Mouse (Mus musculus): ENCODE measurements around the gene Rbfox3. TPM values are rescaled to one million over a fixed set of nuclear protein-coding genes. Genes with fewer than 3 reads are reported as not detected.
A peak's percentile ranks its signal among the peaks of the same experiment; 100 is the strongest.

The Rbfox3 gene
- polyA plus RNA-seq, 1 experiment from 2014 or later, result 0.76 TPM

DNA sequence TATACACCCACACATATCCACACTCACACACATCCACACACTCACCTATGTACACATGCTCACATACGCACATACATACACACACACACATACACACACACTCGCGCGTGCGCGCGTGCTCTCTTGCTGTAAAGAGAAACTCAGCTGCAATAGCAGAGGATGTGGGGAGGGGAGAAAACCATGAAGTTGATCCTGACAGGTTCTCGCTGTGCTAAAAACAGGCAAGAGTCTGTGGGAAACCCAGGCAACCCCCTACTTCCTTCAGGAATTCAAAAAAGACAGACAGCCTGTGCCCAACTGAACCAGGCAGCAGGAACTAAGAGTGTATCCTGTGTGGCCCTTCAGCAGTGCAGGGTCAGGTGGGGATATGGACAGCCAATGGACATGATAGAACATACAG, 92.9 kb downstream of the Rbfox3 start:
- Histone ChIP-seq H3K4me2 (replicated peaks; ENCODE audit: low read depth) (no peak overlapping the region), H3K4me1 (replicated peaks; ENCODE audit: control insufficient read depth, insufficient read depth) (no peaks in the 10 kb centered on the region), H3K27ac (replicated peaks) (no peak overlapping the region), H3K27me3 (ENCODE audit: control insufficient read depth, insufficient read depth, low read length) (no peaks in the 10 kb centered on the region), H3K9ac (ENCODE audit: low read length) (no peak overlapping the region), H3K36me3 (ENCODE audit: control insufficient read depth, insufficient read depth, low read length) (no peaks in the 10 kb centered on the region), H3K4me3 (ENCODE audit: low read depth, low read length) (no peak overlapping the region), H3K9me3 (ENCODE audit: control insufficient read depth, low read length) (no peaks in the 10 kb centered on the region)
- ATAC-seq (ENCODE audit: low FRiP score, low TSS enrichment) (no peak), DNase-seq (ENCODE audit: low spot score) (no peak)
- TF ChIP-seq EP300 (optimal IDR thresholded peaks at IDR 0.05), result no peak
- 97% methylated on average over 8 of the region's 8 CpGs for WGBS

DNA sequence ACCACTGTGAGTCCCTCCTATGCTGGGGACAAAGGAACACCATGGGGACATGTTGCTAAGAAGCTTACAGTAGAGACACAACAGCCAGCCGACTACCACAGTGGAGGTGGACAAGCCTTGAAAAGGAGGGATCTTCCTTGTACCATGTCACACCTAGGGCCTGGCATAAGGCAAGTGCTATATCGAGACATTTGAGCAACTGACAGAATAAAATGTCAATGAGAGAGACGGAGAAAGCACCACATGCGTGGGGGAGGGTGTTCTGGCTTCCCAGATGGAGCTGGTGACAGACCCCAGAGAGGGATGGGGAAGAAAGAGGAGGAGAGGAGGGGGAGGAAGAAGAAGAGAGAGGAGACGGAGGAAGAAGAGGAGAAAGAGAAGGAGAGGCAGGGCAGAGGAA, 96.3 kb downstream of the Rbfox3 start:
- H3K27me3 ChIP-seq (ENCODE audit: control insufficient read depth, insufficient read depth, low read length), result no peaks in the 10 kb centered on the region
- H3K4me1 ChIP-seq (replicated peaks; ENCODE audit: control insufficient read depth, insufficient read depth), result no peaks in the 10 kb centered on the region
- DNase-seq (ENCODE audit: low spot score), result no peak
- H3K9ac ChIP-seq (ENCODE audit: low read length), result no peak overlapping the region
- no peaks in the 10 kb centered on the region for H3K9me3 ChIP-seq (ENCODE audit: control insufficient read depth, low read length)
- H3K36me3 ChIP-seq (ENCODE audit: control insufficient read depth, insufficient read depth, low read length), result no peaks in the 10 kb centered on the region
- TF ChIP-seq CTCF (IDR thresholded peaks at IDR 0.05; ENCODE audit: low read depth) (no peak), EP300 (optimal IDR thresholded peaks at IDR 0.05) (no peak)
- ATAC-seq (ENCODE audit: low FRiP score, low TSS enrichment), result no peak
- WGBS, result 67% methylated on average over 5 of the region's 5 CpGs
- H3K27ac ChIP-seq (replicated peaks), result no peak overlapping the region
- no peak overlapping the region for H3K4me3 ChIP-seq (ENCODE audit: low read depth, low read length)
- no peak overlapping the region for H3K4me2 ChIP-seq (replicated peaks; ENCODE audit: low read depth)

DNA sequence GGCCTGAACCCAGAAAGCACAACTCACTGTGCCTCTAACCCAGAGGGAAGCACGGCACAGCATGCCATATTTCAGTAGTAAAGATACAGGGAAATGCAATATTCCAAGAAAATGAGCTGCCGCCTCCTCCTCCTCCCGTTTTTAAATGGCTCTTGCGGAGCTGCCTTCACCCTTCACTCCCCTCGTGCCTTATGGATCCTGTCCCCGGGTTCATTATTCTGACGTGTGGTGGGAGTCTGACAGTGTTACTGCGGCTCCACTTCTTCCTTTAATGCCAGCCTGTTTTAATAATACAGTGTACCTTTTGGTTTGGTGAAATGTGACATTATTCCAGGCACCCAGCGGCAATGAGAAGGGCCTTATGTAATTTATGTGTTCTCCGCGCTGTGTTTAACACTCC, 97.5 kb downstream of the Rbfox3 start:
- WGBS, result 56% methylated on average over 11 of the region's 11 CpGs
- H3K4me2 ChIP-seq (replicated peaks; ENCODE audit: low read depth), result no peak overlapping the region

DNA sequence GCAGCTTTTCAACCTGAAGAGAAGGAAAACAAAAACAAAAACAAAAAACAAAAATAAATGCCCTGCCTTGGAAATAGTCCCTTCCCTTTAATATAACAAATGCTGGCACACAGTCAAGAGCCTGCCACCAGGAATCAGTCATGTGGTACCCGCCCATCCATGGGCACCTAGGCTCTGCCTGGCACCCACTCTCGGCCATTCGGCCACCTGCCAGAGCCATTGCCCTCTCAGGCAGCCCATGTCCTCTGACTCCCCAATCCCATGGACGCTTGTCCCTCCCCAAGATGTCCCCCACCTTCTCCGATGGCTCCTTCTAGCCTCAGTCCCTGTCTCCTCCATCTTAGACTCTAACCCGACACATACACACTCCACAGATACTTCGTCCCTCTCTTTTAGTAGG, 100.0 kb downstream of the Rbfox3 start:
- H3K4me3 ChIP-seq (ENCODE audit: low read depth, low read length), result no peak overlapping the region
- 92% methylated on average over 7 of the region's 7 CpGs for WGBS
- ATAC-seq (ENCODE audit: low FRiP score, low TSS enrichment), result no peak

More for the DNA sequence above, 97.5 kb downstream of the Rbfox3 start:
- Histone ChIP-seq H3K27ac (replicated peaks) (no peak overlapping the region), H3K4me3 (ENCODE audit: low read depth, low read length) (no peak overlapping the region), H3K4me1 (replicated peaks; ENCODE audit: control insufficient read depth, insufficient read depth) (no peaks in the 10 kb centered on the region), H3K36me3 (ENCODE audit: control insufficient read depth, insufficient read depth, low read length) (no peaks in the 10 kb centered on the region), H3K27me3 (ENCODE audit: control insufficient read depth, insufficient read depth, low read length) (no peaks in the 10 kb centered on the region), H3K9me3 (ENCODE audit: control insufficient read depth, low read length) (no peaks in the 10 kb centered on the region), H3K9ac (ENCODE audit: low read length) (no peak overlapping the region)
- TF ChIP-seq EP300 (optimal IDR thresholded peaks at IDR 0.05) (no peak), CTCF (IDR thresholded peaks at IDR 0.05; ENCODE audit: low read depth) (no peak)
- DNase-seq (ENCODE audit: low spot score) (no peak), ATAC-seq (ENCODE audit: low FRiP score, low TSS enrichment) (no peak)

DNA sequence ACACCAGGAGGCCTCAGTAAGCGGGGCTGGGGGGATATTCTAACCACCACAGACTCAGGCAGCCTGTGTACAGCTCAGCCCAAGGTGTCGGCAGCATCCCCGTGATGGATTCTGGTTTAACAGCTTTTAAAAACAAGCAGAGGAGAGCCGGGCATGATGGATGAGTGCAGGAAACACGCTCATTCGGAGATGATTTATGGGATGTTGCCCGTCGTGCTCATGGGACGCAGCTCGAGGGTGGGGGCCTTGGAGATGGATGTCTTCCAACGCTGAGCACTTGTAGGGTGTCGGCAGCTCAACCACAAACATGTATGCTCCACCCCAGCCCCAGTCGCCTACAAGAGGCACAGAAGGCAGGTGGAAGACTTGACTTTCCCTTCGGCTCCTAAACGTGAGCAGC, 103.9 kb downstream of the Rbfox3 start:
- ATAC-seq (ENCODE audit: low FRiP score, low TSS enrichment) (0 out of 2 replicates have a peak, but pooled peaks have one; percentile 38), DNase-seq (ENCODE audit: low spot score) (no peak)
- no peaks in the 10 kb centered on the region for H3K27me3 ChIP-seq (ENCODE audit: control insufficient read depth, insufficient read depth, low read length)
- no peaks in the 10 kb centered on the region for H3K9me3 ChIP-seq (ENCODE audit: control insufficient read depth, low read length)
- H3K9ac ChIP-seq (ENCODE audit: low read length), result no peak overlapping the region
- no peaks in the 10 kb centered on the region for H3K36me3 ChIP-seq (ENCODE audit: control insufficient read depth, insufficient read depth, low read length)
- no peak overlapping the region for H3K4me2 ChIP-seq (replicated peaks; ENCODE audit: low read depth)
- WGBS, result 13% methylated on average over 15 of the region's 15 CpGs
- H3K4me1 ChIP-seq (replicated peaks; ENCODE audit: control insufficient read depth, insufficient read depth), result no peaks in the 10 kb centered on the region
- H3K4me3 ChIP-seq (ENCODE audit: low read depth, low read length), result no peak overlapping the region
- no peak for TF ChIP-seq CTCF (IDR thresholded peaks at IDR 0.05; ENCODE audit: low read depth)
- TF ChIP-seq EP300 (optimal IDR thresholded peaks at IDR 0.05), result no peak
- no peak overlapping the region for H3K27ac ChIP-seq (replicated peaks)

More for the DNA sequence above, 100.0 kb downstream of the Rbfox3 start:
- Histone ChIP-seq H3K27me3 (ENCODE audit: control insufficient read depth, insufficient read depth, low read length) (no peaks in the 10 kb centered on the region), H3K9ac (ENCODE audit: low read length) (no peak overlapping the region), H3K36me3 (ENCODE audit: control insufficient read depth, insufficient read depth, low read length) (no peaks in the 10 kb centered on the region), H3K4me1 (replicated peaks; ENCODE audit: control insufficient read depth, insufficient read depth) (no peaks in the 10 kb centered on the region), H3K9me3 (ENCODE audit: control insufficient read depth, low read length) (no peaks in the 10 kb centered on the region), H3K4me2 (replicated peaks; ENCODE audit: low read depth) (no peak overlapping the region), H3K27ac (replicated peaks) (no peak overlapping the region)
- no peak for DNase-seq (ENCODE audit: low spot score)
- TF ChIP-seq EP300 (optimal IDR thresholded peaks at IDR 0.05), result no peak
- TF ChIP-seq CTCF (IDR thresholded peaks at IDR 0.05; ENCODE audit: low read depth), result no peak

DNA sequence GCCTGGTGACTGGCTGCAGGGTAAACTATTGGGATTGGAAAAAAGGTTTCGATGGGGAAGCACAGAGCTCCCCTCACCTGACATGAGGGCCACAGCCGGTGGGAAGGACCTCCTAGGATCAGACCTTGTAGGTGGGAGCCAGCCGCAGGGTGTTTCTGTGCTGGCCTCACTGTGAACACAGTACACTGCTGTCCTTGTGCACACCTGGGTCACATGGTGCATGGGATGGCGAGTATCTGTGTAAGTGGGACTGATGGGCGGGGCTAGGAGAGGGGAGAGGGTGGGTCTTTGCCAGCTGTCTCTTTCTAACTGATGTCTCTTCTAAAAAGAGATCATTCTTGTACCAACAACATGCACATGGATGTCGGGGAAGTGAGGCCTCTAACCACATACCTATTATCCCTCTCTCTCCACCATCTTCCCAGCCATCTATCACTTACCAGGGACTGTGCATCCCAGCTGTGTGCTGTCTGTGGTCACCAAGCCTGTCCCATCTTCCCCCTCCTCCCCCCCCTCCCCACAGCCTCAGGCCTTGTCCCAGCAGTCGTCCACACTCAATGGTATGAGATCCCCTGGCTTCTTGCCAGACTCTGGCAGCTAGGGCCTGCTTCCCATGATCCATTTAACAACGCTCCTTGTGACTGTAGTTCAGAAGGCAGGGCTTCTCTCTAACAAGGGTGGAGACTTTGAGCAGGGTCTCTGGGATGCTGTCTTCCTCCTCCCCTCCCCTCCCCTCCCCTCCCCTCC, 116.4 kb downstream of the Rbfox3 start:
- Histone ChIP-seq H3K27me3 (ENCODE audit: control insufficient read depth, insufficient read depth, low read length) (no peaks in the 10 kb centered on the region), H3K4me2 (replicated peaks; ENCODE audit: low read depth) (no peak overlapping the region), H3K36me3 (ENCODE audit: control insufficient read depth, insufficient read depth, low read length) (no peaks in the 10 kb centered on the region), H3K4me1 (replicated peaks; ENCODE audit: control insufficient read depth, insufficient read depth) (no peaks in the 10 kb centered on the region), H3K27ac (replicated peaks) (no peak overlapping the region), H3K4me3 (ENCODE audit: low read depth, low read length) (no peak overlapping the region), H3K9me3 (ENCODE audit: control insufficient read depth, low read length) (no peaks in the 10 kb centered on the region), H3K9ac (ENCODE audit: low read length) (no peak overlapping the region)
- WGBS, result 51% methylated on average over 8 of the region's 8 CpGs
- ATAC-seq (ENCODE audit: low FRiP score, low TSS enrichment), result no peak
- DNase-seq (ENCODE audit: low spot score), result no peak
- TF ChIP-seq CTCF (IDR thresholded peaks at IDR 0.05; ENCODE audit: low read depth), result no peak
- TF ChIP-seq EP300 (optimal IDR thresholded peaks at IDR 0.05), result no peak

All from stomach, postnatal 0 days (tissue).